Mouse (Mus musculus): ENCODE results near the gene Gfral. TPM values are rescaled to one million over a fixed set of nuclear protein-coding genes. Genes with fewer than 3 reads are reported as not detected.

The Gfral gene
- not detected in 2 replicates for total RNA-seq (2023)

DNA sequence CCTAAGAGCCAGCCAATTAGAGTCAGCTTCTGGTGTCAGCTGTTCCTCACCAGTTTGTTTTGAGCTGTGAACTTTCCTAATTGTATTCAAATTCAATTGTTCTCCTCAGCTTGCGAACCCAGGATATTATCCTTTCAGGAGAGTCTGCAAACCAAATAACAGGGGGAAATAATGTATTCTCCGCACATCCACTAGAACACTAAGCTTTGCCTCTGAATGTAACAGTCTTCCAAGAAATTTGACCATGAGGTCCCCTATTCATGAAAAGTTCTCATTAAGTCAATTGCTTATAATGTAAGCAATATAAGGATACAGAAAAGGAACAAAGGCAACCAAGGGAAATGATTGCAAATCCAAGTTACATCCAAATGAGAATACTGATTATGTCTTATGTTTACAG, at the start of gene Gfral:
Gfral (minus strand) TSS at position 101 of the 400 bp plus-strand sequence.

Other genes starting within 250 kb of the Gfral start
- gene Hmgcll1, start 198.8 kb downstream of the Gfral start, total RNA-seq (2023) = not detected in 2 replicates
- not detected in 2 replicates for gene Hcrtr2, start 110.2 kb upstream of the Gfral start, total RNA-seq (2023)

Data from neutrophil, adult 65 days (primary cell).